Mouse (Mus musculus) lung, postnatal 36 days (tissue): ENCODE data around the gene Ankra2.

ENCODE experiments used
- DNase-seq: peaks from one replicate; pipeline ENCODE4 v3.0.0; 2022; ENCODE audit warnings: mixed read lengths

Ankra2 gene

DNA sequence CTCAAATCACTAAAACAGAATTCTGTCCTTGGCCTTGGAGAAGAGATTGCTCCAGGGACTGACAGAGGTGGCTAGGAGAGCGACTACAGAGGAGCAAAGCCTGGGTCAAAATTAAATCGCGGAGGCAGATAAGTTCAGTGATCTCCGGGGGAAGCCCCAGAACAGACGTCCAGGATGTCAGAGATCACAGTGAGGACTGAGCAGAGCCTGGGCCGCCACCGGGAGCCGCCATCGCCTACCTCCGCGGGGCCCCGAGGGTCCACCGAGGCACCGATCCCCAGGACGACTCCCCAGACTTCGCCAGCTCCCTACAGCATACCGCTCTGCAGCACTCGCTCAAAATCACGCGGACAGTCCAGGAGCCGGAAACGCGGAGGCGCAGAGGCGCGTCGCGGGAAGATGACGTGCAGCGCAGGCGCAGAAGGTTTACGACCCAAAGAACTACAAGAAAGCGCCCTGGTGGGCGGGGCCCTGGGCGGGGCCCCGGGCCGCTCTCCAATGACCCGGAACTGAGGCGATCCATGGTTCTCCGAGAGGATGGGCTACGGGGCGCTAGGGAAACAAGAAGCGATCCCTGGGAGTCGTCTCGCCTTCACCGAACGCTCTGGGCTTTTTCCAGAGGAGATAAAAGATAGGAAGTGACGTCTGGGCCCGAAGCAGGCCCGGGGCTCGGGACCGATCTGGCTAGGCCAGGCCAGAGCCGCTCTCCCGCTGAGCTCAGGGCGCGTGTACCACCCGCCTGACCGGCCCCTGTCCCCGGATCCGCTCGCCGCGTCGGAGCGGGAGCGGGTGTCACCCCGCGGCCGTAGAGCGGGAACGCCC lies at the start of gene Ankra2, which contains the start of gene Utp15:
TSS of gene Ankra2 (plus strand) at position 439 of the 822 bp plus-strand sequence.
TSS of gene Utp15 (minus strand) at position 406 of the 822 bp plus-strand sequence.
- DNase-seq = peak; percentile 99

DNA sequence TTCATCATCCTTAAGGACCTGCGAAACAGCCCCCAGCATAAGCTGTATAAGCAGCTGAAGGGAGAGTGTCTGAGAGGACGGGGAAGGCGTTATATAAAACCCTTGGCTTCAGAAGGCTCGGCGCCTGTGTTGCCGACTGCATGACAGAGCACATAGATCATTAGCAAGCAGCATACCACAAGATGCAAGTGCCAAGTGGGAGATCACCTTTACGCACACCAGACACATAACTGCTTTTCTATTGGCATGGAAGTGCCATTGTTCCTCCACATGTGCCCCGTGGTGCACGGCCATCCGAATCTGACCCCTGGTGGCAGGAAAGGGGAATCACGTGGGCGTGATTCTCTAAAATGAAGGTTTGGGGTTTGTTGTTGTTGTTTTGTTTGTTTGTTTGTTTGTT lies 40.0 kb upstream of the Ankra2 start:
- DNase-seq = peak; percentile 48

DNA sequence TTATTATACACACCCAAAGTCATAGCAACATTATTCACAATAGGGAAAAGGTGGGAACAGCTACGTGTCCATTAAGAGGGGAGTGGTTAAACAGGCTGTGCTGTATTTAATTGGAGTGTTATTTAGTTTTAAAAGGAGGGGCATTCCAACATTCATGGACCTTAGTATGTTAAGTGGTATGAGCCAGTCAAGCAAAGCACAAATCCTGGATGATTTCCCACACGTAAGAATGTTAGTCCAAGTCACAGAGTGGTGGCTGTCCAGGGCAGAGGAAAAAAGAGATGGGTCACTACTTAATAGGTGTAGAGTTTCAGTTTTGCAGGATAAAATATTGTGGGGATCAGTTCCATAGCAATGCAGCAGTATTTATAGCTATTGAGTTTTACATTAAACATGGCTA lies 36.6 kb upstream of the Ankra2 start:
- DNase-seq = no peak

DNA sequence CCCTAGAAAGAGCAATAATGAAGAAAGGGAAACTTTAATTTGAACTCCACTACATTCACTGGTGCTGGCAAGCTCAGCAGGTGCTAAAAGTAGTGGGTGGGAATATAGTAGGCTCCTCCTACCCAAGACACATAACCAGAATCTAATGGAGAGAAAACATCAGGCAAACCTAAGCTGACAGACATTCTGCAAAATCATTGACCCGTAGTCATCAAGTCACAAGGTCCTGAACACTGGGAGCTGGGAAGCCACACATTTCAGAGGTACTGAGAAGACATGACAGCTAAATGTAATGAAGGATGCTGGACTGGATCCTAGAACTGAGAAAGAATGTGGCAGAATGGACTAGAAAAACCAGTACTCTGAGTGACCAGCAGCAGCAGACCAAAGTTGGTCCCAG lies 32.4 kb upstream of the Ankra2 start:
- DNase-seq = no peak

DNA sequence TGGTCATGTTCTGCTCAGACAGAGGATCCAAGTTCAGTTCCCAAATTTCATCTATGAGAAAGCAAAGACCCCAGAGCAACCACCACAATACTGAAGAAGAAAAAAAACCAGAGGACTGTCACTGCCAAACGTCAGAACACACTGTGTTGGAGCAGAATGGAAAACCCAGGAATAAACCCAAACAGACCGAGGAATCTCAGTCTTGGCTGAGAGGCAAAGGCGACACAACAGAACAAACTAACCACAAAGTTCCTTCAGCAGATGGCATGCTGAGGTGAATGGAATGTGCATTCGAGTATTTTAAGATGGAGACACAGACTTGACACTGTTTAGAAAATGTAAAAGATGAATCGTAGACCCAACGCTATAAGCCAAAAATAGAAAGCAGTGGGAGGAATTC lies 27.4 kb upstream of the Ankra2 start:
- no peak for DNase-seq

DNA sequence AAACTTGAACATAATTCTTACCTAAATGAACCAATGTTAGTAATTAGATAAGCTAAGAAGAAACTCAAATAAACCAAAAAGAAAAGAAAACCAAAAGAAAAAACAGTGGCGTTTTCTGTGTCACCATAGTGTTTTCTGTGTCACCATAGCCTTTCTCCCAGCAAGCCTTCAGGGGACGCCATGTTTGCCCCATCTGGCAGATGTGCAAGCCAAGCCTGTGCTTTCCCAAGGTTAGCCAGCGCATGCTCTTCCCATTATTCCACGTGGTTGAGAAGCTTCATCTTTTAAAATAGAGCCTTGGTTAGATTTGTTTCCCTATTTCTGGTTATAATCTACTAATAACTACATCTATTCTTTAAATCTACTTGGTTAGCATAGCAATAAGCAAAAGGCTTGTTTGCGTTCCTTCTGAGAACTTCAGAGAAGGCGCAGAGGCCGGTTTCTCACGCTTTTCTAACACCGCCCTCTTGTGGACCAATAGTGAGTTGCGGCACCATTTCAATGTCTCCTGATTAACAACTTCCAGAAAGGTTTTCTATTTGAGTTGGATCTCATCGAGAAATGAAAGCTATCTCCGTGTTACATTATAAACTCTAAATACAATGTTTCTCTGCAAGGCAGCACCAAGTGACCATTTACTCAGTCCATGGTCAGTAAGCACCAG lies 22.8 kb upstream of the Ankra2 start:
- DNase-seq = peak; percentile 82

DNA sequence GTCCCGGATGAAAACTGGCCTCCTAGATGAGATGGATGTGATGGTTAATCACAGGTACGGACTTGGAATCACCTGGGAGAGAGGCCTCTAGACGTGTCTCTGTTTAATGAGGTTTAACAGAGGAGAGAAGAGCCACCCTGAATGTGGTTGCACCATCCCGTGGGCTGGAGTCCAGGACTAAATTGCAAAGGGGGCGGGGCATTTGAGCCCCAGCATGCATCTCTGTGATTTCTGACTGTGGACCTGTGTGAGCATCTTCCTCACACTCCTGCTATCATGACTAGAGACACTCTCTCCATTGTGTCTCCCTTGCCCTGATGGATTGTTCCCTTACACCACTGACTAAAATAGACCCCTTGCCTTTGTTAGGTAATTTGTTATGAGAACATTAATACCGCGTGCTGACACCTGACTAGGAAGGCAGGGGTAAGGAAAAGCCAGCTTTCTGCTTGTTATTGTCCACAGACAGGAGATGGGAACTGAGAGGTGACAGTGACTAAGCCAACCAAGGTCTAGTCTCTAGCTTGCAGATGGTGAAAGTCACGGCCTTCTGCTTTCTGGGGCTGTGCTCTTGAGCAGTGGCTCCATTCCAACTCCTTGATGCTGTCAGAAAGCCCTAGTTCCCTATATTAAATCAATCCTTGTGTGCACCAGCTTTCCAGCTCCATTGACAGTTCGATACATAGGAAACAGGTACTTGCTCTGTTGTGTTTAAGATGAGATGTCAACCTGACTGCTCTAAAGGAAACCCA lies 21.2 kb upstream of the Ankra2 start:
- no peak for DNase-seq

DNA sequence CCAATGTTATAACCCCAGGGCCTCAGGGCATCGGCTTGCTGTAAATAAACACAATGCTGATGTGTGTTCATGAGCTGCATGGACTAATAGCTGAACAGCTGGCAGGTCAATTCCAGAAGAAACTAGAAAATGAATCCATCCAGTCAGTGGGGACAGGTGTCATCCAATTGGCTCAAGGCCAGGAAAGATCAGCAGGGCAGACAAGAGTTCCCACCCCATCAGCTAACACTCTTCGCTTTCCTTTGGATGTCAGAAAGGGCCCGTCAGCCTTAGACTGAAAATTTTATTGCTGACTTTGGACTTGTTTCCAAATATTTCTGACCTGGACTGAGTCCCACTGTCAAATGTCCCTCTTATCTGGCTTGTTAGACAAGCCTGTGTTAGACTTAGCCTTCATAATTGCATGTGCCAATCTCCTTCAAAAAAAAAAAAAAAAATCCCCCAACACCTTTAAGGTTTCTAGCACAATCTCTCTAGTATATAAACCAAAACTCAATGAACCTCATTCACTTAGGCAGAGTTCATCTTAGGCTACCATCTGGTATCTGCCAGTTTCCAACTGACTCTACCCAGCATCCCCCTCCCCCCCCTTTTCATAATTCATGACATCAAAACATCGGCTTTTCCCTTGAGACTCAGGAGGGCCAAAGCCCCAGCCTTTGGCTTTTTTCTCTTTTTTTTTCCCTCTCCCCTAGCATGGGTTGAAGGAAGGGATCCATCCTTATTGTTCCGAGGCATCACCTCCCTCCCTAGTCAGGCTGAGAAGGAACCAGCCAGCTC lies 18.1 kb upstream of the Ankra2 start:
- DNase-seq = peak; percentile 15

DNA sequence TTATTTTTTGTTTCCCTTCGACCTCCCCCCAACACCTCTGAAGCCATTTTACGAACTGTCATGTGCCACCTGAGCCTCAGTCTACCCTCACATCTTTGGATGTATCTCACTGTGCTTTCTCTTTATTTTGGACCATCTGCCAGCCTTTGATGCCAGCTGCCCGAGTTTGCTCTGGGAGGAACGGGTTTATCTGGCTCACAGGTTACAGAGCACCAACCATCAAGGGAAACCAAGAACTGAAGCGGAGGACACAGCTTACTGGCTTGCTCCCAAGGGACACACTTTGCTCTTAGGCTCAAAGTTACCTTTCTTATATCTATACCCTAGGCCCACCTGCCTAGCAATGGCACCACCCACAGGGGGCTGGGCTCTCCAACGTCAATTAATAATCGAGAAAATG lies 17.5 kb upstream of the Ankra2 start:
- no peak for DNase-seq

DNA sequence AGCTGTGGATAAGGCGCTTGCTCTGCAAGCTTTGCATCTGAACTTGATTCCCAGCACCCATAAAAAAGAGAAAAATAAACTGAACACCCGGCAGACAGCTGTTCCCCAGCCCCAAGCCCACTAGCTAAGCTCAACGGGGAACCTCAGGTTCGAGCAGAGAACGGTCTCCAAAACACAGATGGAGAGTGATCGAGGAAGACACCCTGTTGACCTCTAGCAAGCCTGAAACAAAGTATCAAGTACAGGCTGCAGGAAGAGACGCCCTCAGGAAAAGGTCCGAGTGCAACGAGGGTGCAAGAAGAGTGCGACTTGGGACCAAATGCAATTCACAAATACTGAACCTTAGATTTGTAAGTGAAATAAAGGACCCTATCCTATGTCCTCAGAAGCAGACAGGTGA lies 13.3 kb upstream of the Ankra2 start:
- DNase-seq = no peak

DNA sequence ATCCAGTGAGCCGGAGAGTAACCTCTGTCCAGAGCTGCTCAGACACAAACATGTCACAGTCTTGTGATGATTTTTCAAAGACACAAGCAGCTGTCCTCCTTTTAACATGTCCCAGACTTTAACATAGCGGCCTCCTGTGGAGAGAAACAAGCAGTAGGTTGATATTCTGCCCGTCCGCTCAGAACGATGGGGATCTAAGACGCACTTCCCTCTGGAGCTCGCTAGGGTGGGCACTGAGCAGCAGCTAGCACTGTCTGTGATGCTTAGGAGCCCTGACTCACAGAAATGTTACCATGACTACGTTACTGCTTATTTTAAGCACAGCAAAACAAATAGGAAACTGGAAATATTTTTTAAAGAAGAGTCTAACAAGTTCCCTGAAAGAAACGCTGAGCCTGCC lies 8.0 kb upstream of the Ankra2 start:
- DNase-seq = no peak

DNA sequence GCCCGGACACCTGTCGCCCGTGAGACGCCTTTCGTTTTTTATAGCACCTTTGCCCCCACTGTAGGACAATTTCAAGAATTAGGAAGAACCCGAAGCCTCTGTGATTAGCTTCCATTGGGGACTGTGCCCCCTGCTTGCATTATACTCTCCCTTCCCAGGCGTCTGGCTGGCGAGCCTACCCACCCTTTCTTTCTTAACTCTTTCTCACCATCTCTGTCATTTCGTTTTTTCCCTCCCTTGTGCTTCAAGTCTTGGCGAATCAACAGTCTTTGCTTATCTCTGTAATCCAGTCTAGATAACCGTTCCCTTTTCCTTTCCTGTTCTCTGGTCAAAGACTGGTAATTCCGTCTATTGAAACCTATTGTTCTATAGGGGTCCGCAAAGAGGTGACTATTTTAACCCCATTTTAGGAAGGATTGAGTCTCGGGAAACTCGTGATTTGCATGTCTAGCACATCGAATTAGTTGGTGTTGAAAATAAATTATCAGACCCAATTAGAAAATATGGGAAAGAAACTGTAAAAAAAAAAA lies 649 bp downstream of the Ankra2 start:
- no peak for DNase-seq

DNA sequence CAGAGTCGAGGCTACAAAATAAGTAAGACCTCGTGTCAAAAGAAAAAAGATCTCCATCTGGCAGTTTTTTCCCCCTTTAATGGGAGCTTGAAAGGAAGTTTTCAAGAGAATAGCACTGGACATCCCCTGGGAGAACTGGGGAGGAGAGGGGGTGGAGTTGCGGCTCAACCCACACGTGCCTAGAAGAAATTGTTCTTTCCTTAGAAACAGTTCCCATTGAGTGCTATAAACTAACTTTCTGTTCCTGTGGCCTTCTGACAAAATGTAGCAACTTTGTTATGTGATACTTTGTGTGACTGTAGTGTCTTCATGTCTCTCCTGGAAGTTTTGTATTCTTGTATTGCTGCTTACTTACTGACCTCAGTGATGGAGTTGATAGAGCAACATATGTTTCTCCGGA lies 1.2 kb downstream of the Ankra2 start:
- no peak for DNase-seq

DNA sequence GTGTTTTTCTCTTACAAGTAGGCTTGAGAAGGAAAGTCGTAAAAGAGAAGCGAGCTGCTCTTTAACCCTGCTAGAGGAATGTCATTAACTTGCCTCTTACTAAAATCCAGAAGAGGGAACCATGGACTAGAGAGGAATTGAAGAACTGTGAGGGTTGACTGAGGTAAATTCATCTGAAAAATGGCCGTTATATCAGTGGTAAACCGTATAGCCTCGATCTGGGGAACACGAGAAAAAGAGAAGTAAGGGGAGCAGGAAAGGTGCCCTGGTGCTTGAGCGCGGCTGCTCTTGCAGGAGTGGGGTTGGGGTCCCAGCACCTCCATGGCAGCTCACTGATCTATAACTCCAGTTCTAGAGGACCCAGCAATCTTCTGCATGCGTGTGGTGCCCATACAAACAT lies 11.1 kb downstream of the Ankra2 start:
- no peak for DNase-seq

DNA sequence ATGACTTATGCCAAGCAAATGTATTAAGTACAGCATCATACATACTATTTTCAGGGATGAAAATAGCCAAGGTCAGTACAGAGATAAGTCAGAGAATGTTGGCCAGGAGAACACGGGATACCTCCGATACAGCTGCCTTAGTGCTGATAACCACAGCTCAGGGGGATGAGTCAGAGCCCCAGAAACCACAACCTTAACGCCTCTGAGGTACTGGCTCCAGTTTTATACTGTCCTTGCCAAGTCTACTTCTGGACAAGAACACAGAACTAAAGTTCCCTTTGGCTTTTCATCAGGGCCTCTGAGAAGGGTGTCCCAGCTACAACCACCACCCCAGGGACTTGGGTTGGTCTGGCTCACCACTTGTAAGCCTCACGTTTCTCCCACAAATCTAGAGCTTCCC lies 12.8 kb downstream of the Ankra2 start:
- no peak for DNase-seq

DNA sequence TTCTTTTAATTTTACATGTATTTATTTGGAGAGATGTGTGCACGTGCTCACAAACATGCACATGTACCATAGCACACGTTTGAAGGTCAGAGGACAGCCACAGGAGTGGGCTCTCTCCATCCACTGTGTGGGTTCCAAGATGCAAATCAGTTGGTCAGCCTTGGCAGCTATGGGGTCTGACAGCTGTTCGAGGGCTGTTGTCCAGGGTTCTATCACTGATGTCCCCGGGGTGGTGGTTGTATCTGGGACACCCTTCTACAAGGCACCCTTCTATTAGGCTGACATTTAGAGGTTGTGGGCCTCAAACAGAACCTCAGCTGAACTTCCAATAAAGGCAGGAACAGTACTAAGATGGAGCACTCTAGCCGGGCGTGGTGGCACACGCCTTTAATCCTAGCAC lies 13.4 kb downstream of the Ankra2 start:
- DNase-seq = no peak

DNA sequence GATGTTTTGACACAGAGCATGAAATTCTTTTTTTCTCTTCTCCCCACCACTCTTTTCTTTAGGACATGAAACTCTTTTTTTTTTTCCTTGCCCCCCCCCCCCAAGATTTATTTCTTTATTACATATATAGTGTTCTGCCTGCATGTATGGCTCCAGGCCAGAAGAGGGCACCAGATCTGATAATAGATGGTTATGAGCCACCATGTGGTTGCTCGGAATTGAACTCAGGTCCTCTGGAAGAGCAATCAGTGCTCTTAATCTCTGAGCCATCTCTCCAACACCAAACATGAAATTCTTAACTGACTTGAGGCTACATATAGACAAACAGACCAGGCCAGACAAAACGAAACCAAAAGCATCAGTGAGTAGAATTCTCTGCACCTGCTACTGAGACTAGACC lies 14.6 kb downstream of the Ankra2 start:
- no peak for DNase-seq

DNA sequence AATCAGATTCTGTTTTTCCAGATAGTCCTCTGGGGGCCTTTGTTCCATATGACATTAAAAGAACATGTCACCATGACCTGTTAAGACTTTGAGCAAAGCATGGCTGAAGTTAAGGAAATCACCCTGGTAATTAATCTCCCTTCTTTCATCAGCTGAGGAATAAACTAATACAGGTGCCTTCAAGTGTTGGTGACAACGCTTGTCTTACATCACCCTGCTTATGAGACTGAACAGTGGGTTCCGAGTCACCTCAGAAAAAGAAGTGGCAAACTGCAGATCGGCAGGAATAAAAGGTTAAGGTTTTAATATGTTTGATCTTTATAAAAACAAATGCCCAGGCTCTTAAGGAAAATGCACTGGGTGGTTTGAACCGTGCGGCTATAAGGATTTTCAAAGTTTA lies 16.8 kb downstream of the Ankra2 start, which contains the start of gene Gm21976:
TSS of gene Gm21976 (plus strand) at position 202 of the 400 bp plus-strand sequence.
- DNase-seq = no peak

DNA sequence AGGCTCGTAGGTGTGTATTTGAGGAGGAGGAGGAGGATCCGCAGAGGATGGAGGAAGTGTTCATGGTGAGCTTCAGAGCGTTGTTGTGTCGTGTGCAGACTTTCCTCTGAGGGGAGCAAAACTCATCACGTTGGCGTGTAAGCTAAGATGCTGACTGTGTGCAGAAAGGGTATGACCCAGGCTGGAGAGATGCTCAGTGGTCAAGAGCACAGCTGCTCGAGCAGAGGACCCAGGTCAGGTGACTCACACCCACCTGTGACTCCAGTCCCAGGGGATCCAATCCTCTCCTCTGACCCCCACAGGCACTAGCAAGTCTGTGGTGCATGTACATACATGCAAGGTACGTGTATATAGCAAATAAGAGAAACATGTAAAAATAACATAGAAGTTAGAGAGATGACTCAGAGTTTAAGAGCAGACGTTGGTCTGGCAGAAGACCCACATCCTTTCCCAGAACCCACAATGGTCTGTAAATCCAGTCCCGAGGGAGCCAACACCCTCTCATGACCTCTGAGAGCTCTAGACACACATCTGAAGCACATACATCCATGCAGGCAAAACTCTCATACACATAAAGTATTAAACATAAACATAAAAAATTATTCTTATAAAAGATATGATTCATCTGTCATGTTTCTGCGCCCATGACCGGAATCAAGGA lies 18.2 kb downstream of the Ankra2 start:
- DNase-seq = no peak

DNA sequence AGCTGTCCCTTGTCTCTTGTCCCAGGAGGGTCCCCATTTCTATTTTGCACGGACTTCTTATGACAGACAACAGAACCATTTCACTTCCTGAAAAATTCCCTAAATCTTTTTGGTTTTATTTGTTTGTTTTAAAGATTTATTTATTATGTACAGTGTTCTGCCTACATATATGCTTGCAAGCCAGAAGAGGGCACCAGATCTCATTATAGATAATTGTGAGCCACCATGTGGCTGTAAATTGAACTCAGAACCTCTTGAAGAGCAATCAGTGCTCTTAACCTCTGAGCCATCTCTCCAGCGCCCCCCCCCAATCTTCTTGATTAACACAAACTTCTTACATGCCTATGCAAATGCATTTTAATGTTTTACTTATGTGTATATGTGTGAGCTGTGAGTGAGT lies 27.8 kb downstream of the Ankra2 start:
- no peak for DNase-seq

DNA sequence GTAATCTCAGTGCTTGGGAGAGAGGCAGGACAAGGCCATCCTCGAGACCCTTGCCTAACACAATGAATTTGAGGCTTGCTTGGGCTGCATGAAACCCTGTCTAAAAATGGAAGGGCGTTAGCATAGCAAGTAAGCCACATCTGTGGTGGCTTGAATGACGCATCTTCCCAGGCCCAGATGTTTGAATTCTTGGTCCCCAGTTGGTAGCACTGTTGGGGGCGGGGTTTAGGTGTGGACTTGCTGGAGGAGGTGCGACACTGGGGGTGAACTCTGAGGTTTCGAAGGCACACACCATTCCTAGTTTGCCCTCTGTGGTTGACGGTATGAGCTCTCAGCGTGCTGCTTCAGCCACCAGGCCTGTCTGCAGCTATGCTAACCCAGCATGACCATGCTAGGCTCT lies 28.8 kb downstream of the Ankra2 start:
- no peak for DNase-seq

DNA sequence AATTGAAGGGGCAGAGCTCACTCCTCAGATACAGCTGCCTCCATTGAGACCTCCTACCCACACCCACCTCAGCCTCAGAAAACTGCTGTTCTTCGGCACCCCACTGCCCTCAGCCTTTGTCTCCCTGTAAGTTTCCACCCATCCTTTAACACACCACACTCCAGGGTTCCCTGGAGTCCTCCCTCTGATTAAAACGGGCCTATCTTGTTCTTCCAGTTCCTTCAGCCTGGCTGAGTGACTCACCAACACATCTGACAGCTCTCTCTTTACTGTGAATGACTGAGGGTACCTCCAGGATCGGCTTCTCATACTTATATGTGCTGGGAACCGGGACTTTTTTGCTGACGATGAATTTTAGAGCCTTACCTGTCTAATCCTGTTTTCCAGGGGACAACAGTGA lies 33.2 kb downstream of the Ankra2 start:
- DNase-seq = no peak
